Mouse (Mus musculus) heart, embryonic 13.5 days (tissue): ENCODE measurements around the gene Susd3. TPM values are rescaled to one million over a fixed set of nuclear protein-coding genes. Genes with fewer than 3 reads are reported as not detected.

ENCODE experiments used
- ATAC-seq: fragments of 200-750 bp; cut with Nextera tagmentation; 2 replicates; pipeline ENCODE4 v1.8.0; 2017; ENCODE audit warnings: moderate TSS enrichment; ENCODE audit not compliant: insufficient number of reproducible peaks, low FRiP score, low TSS enrichment; ENCODE audit errors: extremely low read depth
- H3K27ac ChIP-seq: fragments of 300-500 bp; sonication (generic); replicated peaks from 2 replicates; pipeline ENCODE4 v1.5.1; 2015; ENCODE audit warnings: moderate library complexity, mild to moderate bottlenecking, inconsistent platforms
- H3K27me3 ChIP-seq: fragments of 300-500 bp; sonication (generic); replicated peaks from 2 replicates; pipeline ENCODE4 v1.6.1; 2015; ENCODE audit warnings: mild to moderate bottlenecking, inconsistent platforms
- H3K36me3 ChIP-seq: fragments of 300-500 bp; sonication (generic); 2 replicates; pipeline ENCODE4 v1.6.1; 2015; ENCODE audit warnings: mild to moderate bottlenecking, inconsistent platforms
- H3K4me1 ChIP-seq: fragments of 300-500 bp; sonication (generic); 2 replicates; pipeline ENCODE4 v1.6.1; 2015; ENCODE audit warnings: inconsistent platforms
- H3K4me2 ChIP-seq: fragments of 300-500 bp; sonication (generic); 2 replicates; pipeline ENCODE4 v1.6.1; 2015; ENCODE audit warnings: inconsistent platforms, mild to moderate bottlenecking, moderate library complexity
- H3K4me3 ChIP-seq: fragments of 300-500 bp; sonication (generic); 2 replicates; pipeline ENCODE4 v1.5.1; 2015; ENCODE audit warnings: moderate library complexity, mild to moderate bottlenecking, inconsistent platforms
- H3K9ac ChIP-seq: fragments of 300-500 bp; sonication (generic); 2 replicates; pipeline ENCODE4 v1.6.1; 2015; ENCODE audit warnings: inconsistent platforms, mild to moderate bottlenecking, moderate library complexity
- H3K9me3 ChIP-seq: fragments of 300-500 bp; sonication (generic); 2 replicates; pipeline ENCODE4 v1.6.1; 2016; ENCODE audit warnings: inconsistent platforms
- WGBS: fragments of 180-500 bp; shearing (Covaris S2); methylation state at CpG from one replicate; pipeline ENCODE4 v1.1.7; 2015; ENCODE audit warnings: mixed read lengths; 5-methylcytosine and 5-hydroxymethylcytosine counted together
- polyA plus RNA-seq: library from polyadenylated mRNA; unstranded; fragments of >200 nt; fragmentation: Nextera tagmentation; extraction: Ambion mirVana; gene quantifications from 2 replicates; pipeline ENCODE4 v1.2.1, GENCODE M21; 2015

Susd3 gene
- polyA plus RNA-seq, 1 experiment from 2014 or later: 1.9 TPM

- ATAC-seq: no peak
- 39% methylated on average over 3 of the region's 3 CpGs for WGBS
These were observed 2.5 kb downstream of the Susd3 start for GRCm38 (mm10) chr13:49246011-49246410.

GRCm38 (mm10) chr13:49245251-49245650 lies 3.3 kb downstream of the Susd3 start:
- WGBS: 59% methylated on average over 4 of the region's 4 CpGs

More at GRCm38 (mm10) chr13:49246011-49246410, 2.5 kb downstream of the Susd3 start:
- Histone ChIP-seq H3K4me3 (no peak overlapping the region), H3K9me3 (no peaks in the 10 kb centered on the region), H3K4me2 (no peak overlapping the region), H3K27ac (no peak overlapping the region), H3K9ac (no peak overlapping the region), H3K4me1 (peaks cover 34% of the 10 kb centered on the region), H3K27me3 (peaks cover 36% of the 10 kb centered on the region), H3K36me3 (no peaks in the 10 kb centered on the region)

GRCm38 (mm10) chr13:49243492-49243891 lies 5.0 kb downstream of the Susd3 start:
- Histone ChIP-seq H3K4me2 (no peak overlapping the region), H3K4me3 (no peak overlapping the region), H3K9me3 (no peaks in the 10 kb centered on the region), H3K27ac (no peak overlapping the region), H3K36me3 (no peaks in the 10 kb centered on the region), H3K4me1 (peaks cover 29% of the 10 kb centered on the region), H3K9ac (no peak overlapping the region), H3K27me3 (peaks cover 29% of the 10 kb centered on the region)
- ATAC-seq: no peak
- WGBS: 90% methylated on average over 2 of the region's 2 CpGs

More at GRCm38 (mm10) chr13:49245251-49245650, 3.3 kb downstream of the Susd3 start:
- peaks cover 36% of the 10 kb centered on the region for H3K27me3 ChIP-seq
- H3K36me3 ChIP-seq: no peaks in the 10 kb centered on the region
- peaks cover 34% of the 10 kb centered on the region for H3K4me1 ChIP-seq
- no peak for ATAC-seq
- H3K9ac ChIP-seq: no peak overlapping the region
- no peaks in the 10 kb centered on the region for H3K9me3 ChIP-seq
- H3K27ac ChIP-seq: no peak overlapping the region
- no peak overlapping the region for H3K4me3 ChIP-seq
- no peak overlapping the region for H3K4me2 ChIP-seq

DNA sequence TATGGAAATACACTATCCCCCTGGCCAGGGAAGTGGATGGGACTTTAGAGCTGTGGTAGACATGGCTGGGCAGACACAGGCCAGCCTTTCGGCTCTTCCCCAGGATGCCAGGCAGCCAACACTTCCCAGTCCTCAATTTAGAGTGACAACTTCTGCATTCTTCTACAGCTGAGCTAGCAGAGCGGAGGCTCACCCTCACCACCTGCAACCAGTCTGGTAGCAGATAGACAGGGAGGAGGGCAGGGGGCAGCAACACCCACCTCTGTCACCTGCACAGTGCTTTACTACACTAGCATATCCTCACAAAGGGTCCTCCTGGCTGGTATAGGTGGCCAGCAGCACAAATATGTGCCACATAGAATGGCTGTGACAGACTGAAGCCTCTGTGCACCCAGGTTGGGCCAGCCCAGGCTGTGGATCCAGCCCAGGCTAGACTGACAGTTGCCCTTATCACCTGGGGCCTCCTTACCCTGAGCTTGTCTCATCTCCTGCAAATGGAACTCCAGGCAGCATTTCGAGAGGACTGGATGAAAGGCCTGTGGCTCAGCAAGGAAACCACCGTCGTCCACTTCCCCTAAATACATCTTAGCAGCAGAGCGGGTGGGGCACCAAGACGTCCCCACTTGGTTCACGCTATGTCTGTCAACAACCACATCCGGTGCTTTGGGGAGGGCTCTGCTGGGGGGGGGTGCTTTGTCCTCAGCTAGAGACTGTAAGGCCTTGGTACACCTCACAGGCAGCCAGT lies 6.0 kb downstream of the Susd3 start:
- H3K27me3 ChIP-seq: peaks cover 19% of the 10 kb centered on the region
- H3K36me3 ChIP-seq: no peaks in the 10 kb centered on the region
- no peak overlapping the region for H3K4me2 ChIP-seq
- ATAC-seq: no peak
- H3K9ac ChIP-seq: 0 out of 2 replicates have a peak overlapping the region, but pooled peaks have one; percentile 8
- H3K4me3 ChIP-seq: no peak overlapping the region
- H3K27ac ChIP-seq: no peak overlapping the region
- 46% methylated on average over 9 of the region's 9 CpGs for WGBS
- peaks cover 19% of the 10 kb centered on the region for H3K4me1 ChIP-seq
- no peaks in the 10 kb centered on the region for H3K9me3 ChIP-seq

- Histone ChIP-seq H3K4me2 (no peak overlapping the region), H3K36me3 (no peaks in the 10 kb centered on the region), H3K9me3 (no peaks in the 10 kb centered on the region), H3K4me1 (peaks cover 9% of the 10 kb centered on the region; the same call in 1 of the 2 replicates), H3K27ac (no peak overlapping the region), H3K27me3 (no peaks in the 10 kb centered on the region), H3K9ac (no peak overlapping the region), H3K4me3 (no peak overlapping the region)
- WGBS: 90% methylated on average over 8 of the region's 8 CpGs
- no peak for ATAC-seq
These were observed 9.8 kb downstream of the Susd3 start for GRCm38 (mm10) chr13:49238737-49239136.

- WGBS: 83% methylated on average over 8 of the region's 8 CpGs
- Histone ChIP-seq H3K9ac (no peak overlapping the region), H3K27me3 (no peaks in the 10 kb centered on the region), H3K27ac (no peak overlapping the region), H3K4me3 (no peak overlapping the region), H3K9me3 (no peaks in the 10 kb centered on the region), H3K36me3 (no peaks in the 10 kb centered on the region), H3K4me2 (no peak overlapping the region), H3K4me1 (peaks cover 9% of the 10 kb centered on the region; the same call in 1 of the 2 replicates)
- no peak for ATAC-seq
These were observed 10.9 kb downstream of the Susd3 start for GRCm38 (mm10) chr13:49237617-49238016.

DNA sequence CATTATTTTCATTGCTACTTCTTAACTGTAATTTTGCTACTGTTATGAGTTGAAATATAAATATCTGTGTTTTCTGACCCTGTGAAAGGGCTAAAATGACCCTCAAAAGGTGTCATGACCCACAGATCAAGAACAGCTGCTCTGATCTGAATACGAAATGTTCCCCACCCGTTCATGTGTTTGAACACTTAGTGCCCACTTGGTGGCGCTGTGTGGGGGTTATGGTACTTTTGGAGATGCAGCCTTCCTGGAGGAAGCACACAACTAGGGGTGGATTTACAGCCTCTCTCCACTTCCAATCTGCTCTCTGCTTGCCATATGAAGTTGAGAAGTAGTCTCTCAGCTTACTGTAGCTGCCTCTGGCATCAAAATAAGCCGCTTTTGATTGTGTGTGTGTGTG lies 13.8 kb downstream of the Susd3 start:
- Histone ChIP-seq H3K36me3 (no peaks in the 10 kb centered on the region), H3K4me3 (no peak overlapping the region), H3K27ac (no peak overlapping the region), H3K4me1 (peaks cover 5% of the 10 kb centered on the region; the same call in 1 of the 2 replicates), H3K27me3 (no peaks in the 10 kb centered on the region), H3K9me3 (no peaks in the 10 kb centered on the region), H3K9ac (no peak overlapping the region), H3K4me2 (no peak overlapping the region)
- no peak for ATAC-seq
- WGBS: 87% methylated on average over 4 of the region's 4 CpGs

GRCm38 (mm10) chr13:49233792-49234572 lies 14.5 kb downstream of the Susd3 start:
- Histone ChIP-seq H3K27me3 (no peaks in the 10 kb centered on the region), H3K4me1 (peaks cover 5% of the 10 kb centered on the region; the same call in 1 of the 2 replicates), H3K4me3 (no peak overlapping the region), H3K9ac (no peak overlapping the region), H3K36me3 (no peaks in the 10 kb centered on the region), H3K4me2 (no peak overlapping the region), H3K9me3 (no peaks in the 10 kb centered on the region), H3K27ac (no peak overlapping the region)
- ATAC-seq: no peak
- 76% methylated on average over 8 of the region's 8 CpGs for WGBS

DNA sequence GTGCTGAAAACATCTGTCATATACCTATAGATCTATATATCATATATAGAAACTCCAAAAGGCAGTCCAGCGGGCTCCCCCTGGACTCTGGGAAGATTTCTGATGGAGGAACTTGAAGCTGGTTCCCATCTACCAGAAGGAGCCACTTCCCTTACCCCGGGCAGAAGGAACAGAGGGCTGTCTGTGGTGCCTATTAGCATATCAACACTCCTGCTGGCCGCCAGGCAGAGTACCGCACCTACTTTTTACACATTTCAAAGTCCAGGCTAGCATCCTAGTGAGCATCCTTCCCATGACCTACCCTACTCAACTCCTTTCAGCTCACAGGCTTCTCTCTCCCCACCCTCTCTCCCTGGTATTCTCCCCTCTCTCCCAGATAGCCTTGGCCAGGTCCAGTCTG lies 22.9 kb downstream of the Susd3 start:
- H3K36me3 ChIP-seq: no peaks in the 10 kb centered on the region
- no peak overlapping the region for H3K9ac ChIP-seq
- 0 out of 2 replicates have a peak, but pooled peaks cover 4% of the 10 kb centered on the region for H3K9me3 ChIP-seq
- H3K4me3 ChIP-seq: no peak overlapping the region
- no peaks in the 10 kb centered on the region; the same call in 1 of the 2 replicates for H3K4me1 ChIP-seq
- no peak overlapping the region for H3K27ac ChIP-seq
- no peak for ATAC-seq
- H3K27me3 ChIP-seq: peaks cover 27% of the 10 kb centered on the region
- no peak overlapping the region for H3K4me2 ChIP-seq
- WGBS: 25% methylated on average over 4 of the region's 4 CpGs

DNA sequence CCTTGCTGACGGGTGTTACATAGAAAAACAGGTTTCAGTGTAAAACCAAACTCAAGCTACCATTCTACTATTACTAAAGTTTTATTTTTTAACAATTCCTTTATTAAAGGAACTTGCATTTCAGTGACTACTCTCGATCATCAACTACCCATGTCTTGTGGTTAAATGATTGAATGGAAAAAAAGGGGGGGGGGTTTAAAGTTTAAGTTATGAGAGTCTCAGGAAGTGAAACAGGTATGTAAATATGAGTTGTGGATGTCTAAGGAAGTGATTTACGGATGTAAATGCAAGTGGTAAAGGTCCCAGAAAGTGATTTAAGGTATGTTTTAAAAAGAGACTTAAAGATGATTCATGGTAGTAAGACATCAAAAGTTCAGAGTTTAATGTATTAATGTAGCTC lies 23.3 kb downstream of the Susd3 start:
- H3K27ac ChIP-seq: no peak overlapping the region
- H3K4me2 ChIP-seq: no peak overlapping the region
- H3K36me3 ChIP-seq: no peaks in the 10 kb centered on the region
- H3K27me3 ChIP-seq: peaks cover 27% of the 10 kb centered on the region
- H3K4me3 ChIP-seq: no peak overlapping the region
- 0 out of 2 replicates have a peak, but pooled peaks cover 4% of the 10 kb centered on the region for H3K9me3 ChIP-seq
- 50% methylated on average over 3 of the region's 3 CpGs for whole genome bisulfite sequencing
- H3K4me1 ChIP-seq: no peaks in the 10 kb centered on the region; the same call in 1 of the 2 replicates
- ATAC-seq: no peak
- H3K9ac ChIP-seq: no peak overlapping the region

DNA sequence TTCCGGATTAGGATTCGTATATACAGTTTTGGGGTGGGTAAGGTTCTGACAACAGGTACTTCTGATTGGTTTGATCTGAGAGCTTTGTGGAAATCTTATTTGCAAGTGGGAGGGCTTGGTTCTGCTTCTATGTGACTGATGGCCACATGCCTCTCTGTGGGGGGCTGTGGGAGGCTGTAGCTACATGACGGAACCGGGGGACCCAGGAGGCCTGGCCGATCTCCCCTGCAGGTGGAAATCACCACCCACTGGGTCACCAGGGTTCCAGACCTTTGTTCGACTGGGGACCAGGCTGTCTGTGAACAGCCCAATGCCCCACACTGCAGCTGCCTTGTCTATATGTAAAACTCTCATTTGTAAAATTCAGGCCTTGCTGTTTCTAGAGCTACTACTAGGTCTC lies 23.8 kb downstream of the Susd3 start:
- peak overlapping the region; percentile 21; the same call in 1 of the 2 replicates for H3K9ac ChIP-seq
- H3K4me1 ChIP-seq: no peaks in the 10 kb centered on the region; the same call in 1 of the 2 replicates
- no peak overlapping the region for H3K27ac ChIP-seq
- no peaks in the 10 kb centered on the region for H3K36me3 ChIP-seq
- H3K4me2 ChIP-seq: peak overlapping the region; percentile 45
- ATAC-seq: no peak
- H3K27me3 ChIP-seq: peaks cover 29% of the 10 kb centered on the region
- H3K4me3 ChIP-seq: no peak overlapping the region
- 22% methylated on average over 6 of the region's 6 CpGs for WGBS
- 0 out of 2 replicates have a peak, but pooled peaks cover 4% of the 10 kb centered on the region for H3K9me3 ChIP-seq
